12 mouse cellular contexts compared by ENCODE assay signal in genomic region chr2:126665984-126666383, GRCm38 (mm10).
"Had no signal": no experiment of that assay in that cellular context is flagged by ENCODE, and none has a peak within 500 bp of the region (broad histone marks: within the 10 kb centered on the region; RNA-seq: fewer than 3 reads in every experiment).

No protein-coding gene starts in this region.

- DNase-seq: kidney, postnatal 25 days; layer of hippocampus, adult 9-11 months; liver; lung, adult 18-20 months; lung, postnatal 10 days; lung, postnatal 36 days; midbrain, embryonic 14.5 days; right cerebral cortex, postnatal 4 days; thymus, adult 2 months; thymus, postnatal 14 days; thymus, postnatal 4 days had no signal

- ATAC-seq: liver, embryonic 12.5 days had no signal
